Mouse (Mus musculus) intestine, embryonic 14.5 days (tissue): ENCODE data around the gene Slain2. TPM values are rescaled to one million over a fixed set of nuclear protein-coding genes. Genes with fewer than 3 reads are reported as not detected.

ENCODE experiments used
- ATAC-seq: fragments of 200-750 bp; cut with Nextera tagmentation; replicated peaks from 2 replicates; pipeline ENCODE4 v1.8.0; 2017; ENCODE audit warnings: low read depth, moderate number of reproducible peaks, moderate TSS enrichment, moderate library complexity; ENCODE audit not compliant: low FRiP score, low TSS enrichment
- DNase-seq: peaks from one replicate; pipeline ENCODE4 v3.0.0-alpha.2; 2018; ENCODE audit warnings: low spot score
- H3K27ac ChIP-seq: fragments of 300-500 bp; sonication (generic); 2 replicates; pipeline ENCODE4 v1.5.1; 2014; ENCODE audit warnings: low read depth, mild to moderate bottlenecking, control low read depth
- H3K27me3 ChIP-seq: fragments of 300-500 bp; sonication (generic); replicated peaks from 2 replicates; pipeline ENCODE4 v1.6.1; 2014; ENCODE audit warnings: low read length, control low read depth; ENCODE audit not compliant: control insufficient read depth, insufficient read depth
- H3K36me3 ChIP-seq: fragments of 300-500 bp; sonication (generic); 2 replicates; pipeline ENCODE4 v1.6.1; 2014; ENCODE audit warnings: low read length, control low read depth; ENCODE audit not compliant: control insufficient read depth, insufficient read depth
- H3K4me1 ChIP-seq: fragments of 300-500 bp; sonication (generic); replicated peaks from 2 replicates; pipeline ENCODE4 v1.6.1; 2014; ENCODE audit warnings: low read length, control low read depth, mixed read lengths; ENCODE audit not compliant: control insufficient read depth, insufficient read depth
- H3K4me2 ChIP-seq: fragments of 300-500 bp; sonication (generic); 2 replicates; pipeline ENCODE4 v1.6.1; 2014; ENCODE audit warnings: low read length
- H3K4me3 ChIP-seq: fragments of 300-500 bp; sonication (generic); 2 replicates; pipeline ENCODE4 v1.5.1; 2014; ENCODE audit warnings: low read depth, low read length, control low read depth, mixed read lengths
- H3K9ac ChIP-seq: fragments of 300-500 bp; sonication (generic); 2 replicates; pipeline ENCODE4 v1.6.1; 2014; ENCODE audit warnings: mild to moderate bottlenecking, low read length
- H3K9me3 ChIP-seq: fragments of 300-500 bp; sonication (generic); 2 replicates; pipeline ENCODE4 v1.6.1; 2016; ENCODE audit warnings: low read length, control low read depth; ENCODE audit not compliant: control insufficient read depth
- WGBS: fragments of 180-500 bp; shearing (Covaris S2); extraction: QIAGEN DNeasy Blood & Tissue Kit; methylation state at CpG from one replicate; pipeline ENCODE4 v1.1.7; 2014; 5-methylcytosine and 5-hydroxymethylcytosine counted together
- polyA plus RNA-seq: library from polyadenylated mRNA; unstranded; fragments of >200 nt; fragmentation: Nextera tagmentation; extraction: Ambion mirVana; gene quantifications from 2 replicates; pipeline ENCODE4 v1.2.1, GENCODE M21; 2014

Gene Slain2
- polyA plus RNA-seq: 20.5 and 20.9 TPM in 2 replicates

DNA sequence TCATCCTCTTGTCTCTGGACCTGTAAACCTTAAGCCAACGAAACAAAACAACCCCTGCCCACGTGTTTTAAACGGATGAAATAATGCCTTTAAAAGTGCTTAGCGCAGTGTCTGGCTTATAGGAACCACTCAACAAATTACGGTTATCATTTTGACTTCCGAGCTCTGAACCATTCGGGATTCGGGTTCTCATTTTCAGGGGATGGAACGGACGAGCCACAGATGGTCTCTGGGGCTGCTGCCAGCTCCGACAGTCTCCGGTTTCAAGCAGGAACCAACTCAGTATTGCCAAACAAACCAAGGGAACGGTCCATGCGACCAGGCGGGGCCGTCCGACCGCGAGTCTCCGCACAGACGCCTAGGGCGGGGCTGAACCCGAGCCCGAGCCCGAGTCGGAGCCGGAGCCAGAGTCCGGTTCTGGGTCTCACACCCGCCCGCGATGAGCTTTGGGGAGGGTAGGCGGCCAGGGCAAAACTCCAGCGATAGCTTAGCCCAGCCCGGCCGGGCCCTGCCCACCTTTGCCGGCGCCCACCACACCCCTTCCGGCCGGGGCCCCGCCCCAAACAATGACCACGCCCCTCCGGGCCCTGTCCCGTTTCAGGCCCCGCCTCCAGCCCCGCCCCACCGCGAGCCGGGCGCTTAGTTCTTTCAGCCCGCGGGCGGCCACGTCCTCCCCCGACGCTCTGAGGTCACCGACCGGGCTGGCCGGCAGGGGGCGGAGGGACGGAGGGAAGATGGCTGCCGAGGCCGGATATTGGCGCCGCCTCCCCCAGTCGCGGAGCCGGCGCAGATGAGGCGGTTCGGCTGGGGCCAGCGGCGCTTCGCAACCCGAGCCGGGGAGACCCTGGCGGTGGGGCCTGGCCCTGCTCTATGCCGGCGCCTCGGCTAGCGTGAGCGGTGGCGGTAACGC, at the start of gene Slain2:
Gene Slain2, plus strand, starts transcription at position 657 of the 910 bp plus-strand sequence.
- H3K4me3 ChIP-seq: peak within 1 kb of the TSS; percentile 88
- no peaks in the 10 kb centered on the region for H3K9me3 ChIP-seq
- H3K4me1 ChIP-seq: peaks cover 26% of the 10 kb centered on the region
- H3K4me2 ChIP-seq: peak within 1 kb of the TSS; percentile 58
- ATAC-seq (peak; percentile 95), DNase-seq (peak; percentile 100)
- under 1% methylated on average over 81 of the region's 83 CpGs for WGBS
- H3K9ac ChIP-seq: peak within 1 kb of the TSS; percentile 89
- H3K36me3 ChIP-seq: no peaks in the 10 kb centered on the region
- no peaks in the 10 kb centered on the region for H3K27me3 ChIP-seq
- peak within 1 kb of the TSS; percentile 96 for H3K27ac ChIP-seq

DNA sequence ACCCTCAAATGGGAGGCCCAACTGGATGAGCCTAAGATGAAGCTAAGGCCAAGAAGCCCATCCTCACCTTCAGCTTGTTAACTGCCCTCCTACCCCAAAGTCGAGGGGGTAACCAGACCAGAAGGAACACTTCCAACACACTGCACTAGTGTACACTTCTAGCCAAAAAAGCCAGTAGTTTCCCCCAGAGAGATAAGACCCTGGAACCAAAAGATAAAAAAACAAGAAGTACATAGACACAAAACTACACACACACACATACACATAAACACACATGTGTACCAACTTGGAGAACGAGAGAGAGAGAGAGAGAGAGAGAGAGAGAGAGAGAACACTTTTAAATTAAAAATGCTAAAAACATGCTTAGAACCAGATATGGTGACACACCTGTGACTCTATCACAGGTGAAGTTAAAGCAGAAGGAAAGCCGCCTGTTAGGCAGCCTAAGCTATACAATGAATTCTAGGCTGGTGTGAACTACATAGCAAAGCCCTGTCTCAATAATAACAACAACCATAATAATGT, 49.4 kb upstream of the Slain2 start:
- Histone ChIP-seq H3K4me3 (no peak overlapping the region), H3K4me2 (no peak overlapping the region), H3K4me1 (0 out of 2 replicates have a peak, but pooled peaks cover 9% of the 10 kb centered on the region), H3K9me3 (no peaks in the 10 kb centered on the region), H3K27ac (no peak overlapping the region), H3K27me3 (peaks cover 10% of the 10 kb centered on the region; the same call in 1 of the 2 replicates), H3K36me3 (no peaks in the 10 kb centered on the region), H3K9ac (no peak overlapping the region)
- no peak for DNase-seq
- 85% methylated on average over 3 of the region's 3 CpGs for WGBS
- ATAC-seq: no peak

DNA sequence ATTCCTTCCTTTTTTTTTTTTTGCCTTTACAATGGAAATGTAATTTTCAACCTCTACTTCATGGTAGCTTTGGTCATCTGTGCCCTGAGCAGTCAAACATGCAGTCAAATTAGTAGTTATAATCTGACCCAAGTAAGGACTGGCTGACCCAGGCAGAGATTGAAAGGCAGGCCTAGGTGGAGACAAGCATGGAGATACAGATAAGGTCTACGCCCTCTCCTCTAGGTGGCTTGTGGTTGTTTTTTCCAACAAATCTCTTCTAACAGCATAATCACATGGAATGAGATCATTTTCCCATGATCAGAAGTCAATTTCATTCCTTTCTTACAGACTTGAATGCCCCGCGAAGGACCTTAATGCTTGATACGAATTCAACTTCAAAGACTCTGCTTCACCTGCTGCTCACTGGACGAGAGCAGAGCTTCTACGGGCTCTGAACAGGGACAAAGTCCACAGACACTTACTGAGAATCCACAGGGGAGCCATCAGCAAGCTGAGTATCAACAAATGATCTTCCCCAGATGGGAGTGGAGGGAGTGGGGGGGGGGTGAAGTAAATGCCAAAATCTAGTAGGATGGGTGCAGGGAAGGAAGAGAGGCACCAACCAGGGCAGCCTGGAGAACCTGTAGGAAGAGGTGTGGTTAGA, 47.7 kb upstream of the Slain2 start:
- Histone ChIP-seq H3K4me3 (no peak overlapping the region), H3K27me3 (peaks cover 10% of the 10 kb centered on the region; the same call in 1 of the 2 replicates), H3K27ac (no peak overlapping the region), H3K36me3 (no peaks in the 10 kb centered on the region), H3K9ac (no peak overlapping the region), H3K9me3 (0 out of 2 replicates have a peak, but pooled peaks cover 4% of the 10 kb centered on the region), H3K4me1 (0 out of 2 replicates have a peak, but pooled peaks cover 9% of the 10 kb centered on the region), H3K4me2 (peak overlapping the region; percentile 67)
- ATAC-seq: no peak
- 45% methylated on average over 6 of the region's 6 CpGs for WGBS
- DNase-seq: no peak

DNA sequence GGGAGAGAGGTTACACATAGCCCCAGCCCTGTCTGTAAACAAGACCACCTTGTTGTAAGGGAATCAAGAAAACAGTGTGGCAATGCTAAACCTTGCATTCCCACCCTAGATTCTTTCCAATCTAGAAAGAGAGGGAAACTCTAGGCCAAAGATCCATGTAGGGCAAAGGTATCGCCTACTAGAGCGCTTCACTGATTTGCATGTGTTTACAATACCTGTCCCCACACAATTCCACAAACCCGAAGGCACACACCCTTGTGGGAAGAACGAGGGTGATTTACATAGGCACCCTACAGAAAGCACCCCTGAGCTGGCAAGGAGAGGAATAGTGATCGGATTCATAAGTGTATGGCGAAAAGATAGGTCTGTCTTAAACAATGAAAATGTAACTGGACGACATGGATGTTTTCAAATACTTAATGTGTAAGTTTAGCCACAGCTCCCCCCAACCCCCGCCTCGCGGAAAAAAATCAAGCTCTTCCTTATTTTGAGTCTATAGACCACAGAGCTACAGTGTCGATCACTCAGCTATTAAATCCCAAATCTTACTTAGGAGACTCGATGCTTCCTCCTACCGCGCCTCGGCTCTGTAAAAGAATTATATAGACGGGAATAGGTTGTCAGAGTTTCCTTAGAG, 47.0 kb upstream of the Slain2 start:
- Histone ChIP-seq H3K4me3 (peak overlapping the region; percentile 54), H3K4me1 (0 out of 2 replicates have a peak, but pooled peaks cover 9% of the 10 kb centered on the region), H3K27ac (no peak overlapping the region), H3K27me3 (peaks cover 10% of the 10 kb centered on the region; the same call in 1 of the 2 replicates), H3K9ac (no peak overlapping the region), H3K36me3 (no peaks in the 10 kb centered on the region), H3K9me3 (0 out of 2 replicates have a peak, but pooled peaks cover 4% of the 10 kb centered on the region), H3K4me2 (peak overlapping the region; percentile 67)
- peak; percentile 56 for DNase-seq
- no peak for ATAC-seq
- 19% methylated on average over 16 of the region's 16 CpGs for WGBS

DNA sequence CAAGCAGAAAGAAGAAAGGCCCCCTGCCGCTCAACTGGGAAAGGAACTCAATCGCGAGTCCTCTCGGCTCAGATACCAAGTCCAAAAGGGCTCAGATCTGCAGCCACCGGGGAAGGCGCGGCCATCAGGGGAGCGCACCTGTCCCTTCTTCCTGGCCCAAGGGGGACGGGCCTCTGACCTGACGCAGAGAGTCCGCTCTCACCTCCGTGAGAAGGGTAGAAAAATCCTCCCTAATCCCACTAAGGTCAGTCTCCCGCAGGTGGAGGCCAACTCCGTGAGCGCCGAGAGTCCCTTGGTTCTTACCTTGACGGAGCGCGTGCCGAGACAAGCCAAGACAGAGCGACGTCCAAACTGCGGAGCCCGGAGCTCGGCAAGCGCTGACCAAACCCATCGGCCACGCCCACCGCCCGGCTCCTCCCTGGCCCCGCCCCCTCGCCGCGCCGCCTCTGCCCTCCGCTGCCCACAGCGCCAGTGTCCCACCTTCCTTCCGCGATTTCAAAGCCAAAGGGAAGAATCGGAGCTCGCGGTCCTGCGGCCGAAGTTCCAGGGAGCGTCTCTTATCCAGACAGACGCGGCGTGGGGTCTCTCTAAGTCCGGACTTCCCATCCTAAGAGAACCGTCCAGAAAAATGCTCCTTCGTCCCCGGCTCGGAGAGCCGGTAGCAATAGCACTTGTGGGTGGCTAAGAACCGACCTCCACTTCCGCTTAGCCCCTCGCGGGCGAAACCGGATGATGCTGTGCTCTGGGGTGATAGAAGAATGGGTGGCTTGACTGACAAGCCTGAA, 45.8 kb upstream of the Slain2 start, which contains the start of gene Tec:
Gene Tec, minus strand, starts transcription at position 393 of the 785 bp plus-strand sequence.
- DNase-seq: peak; percentile 96
- ATAC-seq: peak; percentile 90
- Histone ChIP-seq H3K4me1 (0 out of 2 replicates have a peak, but pooled peaks cover 9% of the 10 kb centered on the region), H3K4me3 (peak within 1 kb of the TSS; percentile 54), H3K4me2 (peak within 1 kb of the TSS; percentile 67), H3K27ac (peak within 1 kb of the TSS; percentile 64), H3K9ac (peak within 1 kb of the TSS; percentile 38), H3K9me3 (0 out of 2 replicates have a peak, but pooled peaks cover 4% of the 10 kb centered on the region), H3K36me3 (no peaks in the 10 kb centered on the region), H3K27me3 (peaks cover 10% of the 10 kb centered on the region; the same call in 1 of the 2 replicates)
- WGBS: under 1% methylated on average over 60 of the region's 60 CpGs

DNA sequence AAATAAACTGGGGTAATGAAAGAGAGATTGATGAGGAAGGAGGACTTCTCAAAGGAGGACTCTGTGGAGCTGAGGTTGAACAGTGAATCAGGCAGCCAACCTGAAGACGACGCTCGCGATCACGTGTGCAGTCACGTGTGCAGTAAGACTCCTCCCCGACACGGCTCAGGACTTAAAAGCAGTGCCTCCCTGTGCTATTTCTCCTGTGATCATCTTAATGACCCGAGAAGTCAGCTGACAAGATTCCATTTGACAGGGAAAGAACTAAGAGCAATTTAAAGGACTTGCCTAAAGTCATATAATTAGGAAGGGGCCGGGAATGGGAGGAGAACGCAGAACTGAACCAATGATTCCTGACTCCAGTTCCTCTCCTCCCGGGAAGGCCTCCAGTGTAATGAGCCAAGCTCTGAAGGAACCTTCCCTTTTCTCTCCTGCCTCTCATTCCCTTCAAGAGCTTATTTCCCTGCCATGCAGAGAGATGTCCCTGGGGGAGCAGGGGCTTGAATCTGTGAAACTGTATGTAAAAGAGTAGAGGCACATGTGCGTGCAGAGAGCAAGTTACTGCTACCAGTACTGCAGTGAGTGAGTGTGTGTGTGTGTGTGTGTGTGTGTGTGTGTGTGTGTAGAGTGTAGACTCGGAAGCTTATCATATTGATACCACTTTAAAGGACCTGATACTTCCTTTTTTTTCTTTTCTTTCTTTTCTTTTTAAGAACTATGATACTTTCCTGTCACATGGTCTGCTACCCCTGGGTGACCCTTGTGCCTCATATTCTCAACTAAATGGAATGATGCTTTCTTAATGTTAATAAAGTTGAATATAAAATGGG, 44.1 kb upstream of the Slain2 start:
- Histone ChIP-seq H3K4me3 (no peak overlapping the region), H3K9ac (no peak overlapping the region), H3K36me3 (no peaks in the 10 kb centered on the region), H3K9me3 (0 out of 2 replicates have a peak, but pooled peaks cover 4% of the 10 kb centered on the region), H3K4me2 (no peak overlapping the region), H3K27me3 (peaks cover 10% of the 10 kb centered on the region; the same call in 1 of the 2 replicates), H3K4me1 (0 out of 2 replicates have a peak, but pooled peaks cover 9% of the 10 kb centered on the region), H3K27ac (no peak overlapping the region)
- DNase-seq: no peak
- no peak for ATAC-seq
- 79% methylated on average over 14 of the region's 14 CpGs for WGBS

DNA sequence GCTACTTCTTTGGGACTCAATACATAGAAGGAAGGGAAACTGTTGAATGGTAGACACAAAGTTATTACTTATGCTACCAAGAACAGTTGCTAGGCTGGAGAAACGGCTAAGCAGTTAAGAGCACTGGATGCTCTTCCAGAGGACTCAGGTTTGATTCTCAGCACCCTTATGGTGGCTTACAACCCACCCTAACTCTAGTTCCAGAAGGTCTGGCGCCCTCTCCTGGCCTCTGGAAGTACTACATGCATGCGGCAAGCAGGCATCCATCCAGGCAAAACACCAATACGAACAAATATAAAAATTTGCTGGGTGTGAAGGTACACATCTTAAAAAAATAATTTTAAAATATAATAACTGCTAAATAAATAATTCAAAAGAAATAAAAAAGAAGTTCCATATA, 43.0 kb upstream of the Slain2 start:
- no peak for ATAC-seq
- no peak overlapping the region for H3K4me3 ChIP-seq
- H3K36me3 ChIP-seq: no peaks in the 10 kb centered on the region
- no peak overlapping the region for H3K27ac ChIP-seq
- H3K27me3 ChIP-seq: peaks cover 10% of the 10 kb centered on the region; the same call in 1 of the 2 replicates
- DNase-seq: no peak
- H3K4me2 ChIP-seq: no peak overlapping the region
- 76% methylated on average over 4 of the region's 4 CpGs for WGBS
- peaks cover 9% of the 10 kb centered on the region; the same call in 1 of the 2 replicates for H3K4me1 ChIP-seq
- 0 out of 2 replicates have a peak, but pooled peaks cover 4% of the 10 kb centered on the region for H3K9me3 ChIP-seq
- H3K9ac ChIP-seq: no peak overlapping the region
